Mouse (Mus musculus) right cerebral cortex, postnatal 25 days (tissue): Measurements from ENCODE around the gene Irf4.

Source experiments
- DNase-seq: peaks from one replicate; pipeline ENCODE4 v3.0.0; 2022

Gene Irf4

DNA sequence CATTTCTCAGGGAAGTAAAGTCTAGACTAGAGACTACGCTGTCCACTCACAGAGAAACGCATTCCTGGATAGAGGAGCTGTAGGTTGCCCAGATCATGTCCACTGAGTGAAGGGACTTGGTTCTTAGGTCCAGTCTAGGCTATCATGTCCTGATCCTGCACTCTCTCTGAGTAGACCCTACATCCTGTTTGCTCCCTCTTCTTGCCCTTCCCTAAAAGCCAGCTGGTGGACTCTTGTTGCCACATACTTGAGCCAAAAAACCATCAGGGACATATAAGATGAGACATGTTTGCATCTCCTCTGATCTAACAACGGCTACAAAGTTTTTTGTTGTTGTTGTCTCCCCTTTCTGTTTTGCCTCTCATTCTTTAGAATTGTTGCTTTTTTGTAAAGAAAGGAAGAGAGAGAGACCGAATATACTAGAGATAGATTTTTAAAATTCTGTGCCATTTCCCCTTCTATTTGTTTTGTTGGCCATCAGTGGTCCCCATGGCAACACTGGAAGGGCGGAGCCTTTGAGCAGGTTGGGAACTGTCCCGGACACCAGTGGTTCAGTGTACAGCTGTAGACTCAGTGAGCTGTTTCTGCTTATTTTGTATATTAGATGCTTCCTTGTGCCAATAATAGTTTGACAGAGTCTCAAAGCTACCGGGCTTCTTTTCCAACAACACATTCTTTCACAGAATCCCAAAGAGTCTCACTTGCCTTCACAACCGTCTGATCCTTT lies 15.2 kb downstream of the Irf4 start:
- DNase-seq, result no peak

GRCm38 (mm10) chr13:30765906-30766305 lies 16.9 kb downstream of the Irf4 start:
- no peak for DNase-seq

- no peak for DNase-seq
These were observed 17.8 kb downstream of the Irf4 start for GRCm38 (mm10) chr13:30766636-30767476.

- no peak for DNase-seq
These were observed 18.6 kb downstream of the Irf4 start for GRCm38 (mm10) chr13:30767477-30768127.

DNA sequence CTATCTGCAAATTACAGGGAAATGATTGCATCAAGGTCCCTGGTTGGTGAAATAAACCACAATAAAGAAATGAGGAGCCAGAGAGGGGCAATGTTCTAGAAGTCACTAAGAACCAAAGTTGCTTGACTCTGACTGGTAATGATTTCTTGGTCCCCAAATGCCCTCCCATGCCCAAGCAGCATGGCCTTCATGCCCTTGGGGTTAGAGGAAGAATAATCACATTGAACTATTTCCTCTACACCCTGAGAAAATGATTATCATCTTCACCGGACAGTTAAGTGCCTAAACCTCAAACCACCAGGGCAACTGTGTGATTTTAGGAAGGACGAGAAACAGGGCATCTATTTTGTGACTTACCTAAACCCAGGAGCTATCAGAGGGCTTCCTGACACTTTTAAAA lies 27.0 kb downstream of the Irf4 start:
- no peak for DNase-seq

DNA sequence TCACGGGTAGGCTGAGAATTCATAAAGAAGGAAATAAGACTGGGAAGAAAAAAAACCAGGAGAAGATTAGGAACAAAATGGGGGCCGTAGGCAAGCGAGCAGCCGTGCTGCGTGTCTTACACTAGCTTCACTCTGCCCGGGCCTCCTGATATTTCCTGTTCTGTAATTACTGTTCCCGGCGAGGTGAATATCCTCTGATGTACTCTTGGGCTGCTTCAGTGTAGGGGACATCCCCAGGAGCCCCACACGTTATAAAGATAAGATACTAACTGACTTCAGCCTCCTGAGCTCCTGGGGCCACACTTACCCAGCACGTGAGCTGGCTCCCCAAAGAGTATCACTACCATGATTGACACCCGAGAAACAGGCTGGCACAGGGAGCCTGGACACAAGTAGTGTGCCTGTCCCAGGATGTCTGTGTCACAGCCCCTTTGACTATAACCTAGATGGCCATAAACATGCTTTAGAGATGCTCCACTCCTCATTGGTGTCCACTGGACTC lies 28.7 kb downstream of the Irf4 start:
- no peak for DNase-seq

DNA sequence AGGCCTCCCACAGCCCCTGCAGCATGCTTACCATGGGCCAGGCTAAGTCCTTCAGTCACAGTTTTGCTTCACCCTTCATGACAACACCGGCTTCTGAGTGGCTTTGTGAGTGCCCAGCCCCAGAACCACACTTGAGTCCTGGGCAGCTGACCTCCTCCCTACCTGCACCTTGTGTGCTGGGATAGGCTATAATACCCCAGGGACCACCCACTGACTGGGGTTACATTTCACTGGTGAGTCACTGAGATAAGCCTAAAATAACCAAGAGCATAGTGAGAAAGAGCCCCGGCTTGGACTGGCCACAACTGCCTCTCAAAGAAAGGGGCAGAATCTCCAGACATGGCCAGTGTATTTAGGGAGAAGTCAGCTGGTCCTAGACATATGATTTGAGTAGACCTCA lies 32.9 kb downstream of the Irf4 start:
- DNase-seq, result no peak

GRCm38 (mm10) chr13:30782419-30782818 lies 33.4 kb downstream of the Irf4 start:
- no peak for DNase-seq

DNA sequence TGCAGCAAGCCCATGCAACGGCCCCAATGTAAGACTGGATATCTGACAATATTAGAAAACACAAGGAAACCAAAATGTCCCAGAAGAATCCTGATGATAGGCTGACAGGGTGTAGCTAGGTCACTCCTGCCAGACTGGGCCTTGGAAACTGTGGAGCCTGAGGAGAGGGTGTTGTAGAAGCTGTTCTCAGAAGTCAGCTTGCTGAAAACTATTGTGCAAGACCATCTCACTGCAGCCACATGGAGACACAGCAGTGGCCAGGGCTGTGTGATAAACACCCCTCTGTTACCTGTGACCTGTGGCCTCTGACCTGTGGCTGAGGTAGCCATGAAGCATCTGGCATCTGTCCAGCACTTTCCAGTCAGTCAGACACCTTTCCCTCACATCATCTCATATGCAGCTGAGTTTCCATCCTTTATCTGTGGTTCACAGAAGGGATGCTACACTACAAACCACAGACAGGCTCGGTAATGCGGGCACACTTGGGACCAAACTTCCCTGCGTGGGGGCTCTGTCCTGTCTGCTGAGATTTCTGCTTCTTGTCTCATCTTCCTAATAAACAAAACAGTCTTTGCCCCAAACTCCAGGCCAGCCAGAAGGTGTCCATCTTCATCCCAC lies 36.5 kb downstream of the Irf4 start:
- no peak for DNase-seq

GRCm38 (mm10) chr13:30786235-30787035 lies 37.4 kb downstream of the Irf4 start:
- DNase-seq, result peak; percentile 86

GRCm38 (mm10) chr13:30787036-30787320 lies 38.0 kb downstream of the Irf4 start:
- DNase-seq, result no peak

DNA sequence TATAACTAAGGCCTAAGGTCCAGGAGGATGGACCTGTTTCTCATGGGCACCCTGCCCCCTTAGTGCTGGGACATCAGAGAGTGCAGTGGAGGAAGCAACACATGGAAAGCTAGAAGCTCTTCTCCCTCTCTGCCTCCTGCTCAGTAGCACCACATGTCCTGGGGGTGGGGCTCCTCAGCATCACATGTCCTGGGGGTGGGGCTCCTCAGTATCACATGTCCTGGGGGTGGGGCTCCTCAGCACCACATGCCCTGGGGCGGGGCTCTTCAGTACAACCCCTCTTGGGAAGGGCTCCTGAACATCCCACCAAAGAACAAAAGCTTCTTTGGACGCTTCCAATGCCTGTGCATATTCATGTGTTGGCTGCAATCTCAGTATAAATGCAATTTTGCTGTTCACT lies 38.5 kb downstream of the Irf4 start:
- no peak for DNase-seq

DNA sequence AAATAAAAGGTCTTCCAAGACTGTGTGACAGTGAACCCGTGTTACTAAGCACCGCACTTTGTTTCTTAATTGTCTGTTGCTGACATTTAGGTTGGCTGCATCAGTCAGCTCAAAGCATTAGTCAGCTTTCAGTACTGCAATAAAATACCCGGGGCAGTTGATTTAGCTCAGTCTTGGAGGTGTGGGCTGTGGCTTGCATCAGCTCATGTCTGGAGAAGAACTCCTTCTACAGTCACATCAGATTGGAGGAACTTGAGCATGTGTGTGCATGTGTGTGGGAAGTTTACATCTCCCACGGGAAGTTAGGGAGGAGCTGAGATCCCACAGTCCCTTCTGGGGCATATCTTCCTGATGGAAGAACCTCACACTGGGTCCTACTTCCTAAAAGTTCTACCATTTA lies 38.9 kb downstream of the Irf4 start:
- no peak for DNase-seq

GRCm38 (mm10) chr13:30788421-30788820 lies 39.4 kb downstream of the Irf4 start:
- no peak for DNase-seq

DNA sequence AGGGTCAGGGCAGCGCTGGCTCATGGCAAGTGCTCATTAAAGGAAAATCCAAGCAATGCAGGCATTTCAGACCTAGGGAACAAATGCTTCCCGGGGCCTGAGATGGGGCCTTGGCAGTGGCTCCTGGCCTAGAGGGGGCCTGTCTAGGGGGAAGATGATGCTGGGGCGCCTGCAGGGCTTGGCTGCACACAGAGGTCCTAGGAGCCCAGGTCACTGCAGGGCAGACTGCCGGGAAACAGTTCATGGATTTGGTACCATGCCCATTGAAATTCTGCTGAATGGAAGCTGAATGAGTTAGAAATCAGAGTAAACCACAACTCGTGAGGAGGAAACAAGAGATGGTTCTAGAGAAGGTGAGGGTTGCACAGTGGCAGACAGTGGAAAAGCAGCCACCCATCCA lies 41.0 kb downstream of the Irf4 start:
- no peak for DNase-seq

DNA sequence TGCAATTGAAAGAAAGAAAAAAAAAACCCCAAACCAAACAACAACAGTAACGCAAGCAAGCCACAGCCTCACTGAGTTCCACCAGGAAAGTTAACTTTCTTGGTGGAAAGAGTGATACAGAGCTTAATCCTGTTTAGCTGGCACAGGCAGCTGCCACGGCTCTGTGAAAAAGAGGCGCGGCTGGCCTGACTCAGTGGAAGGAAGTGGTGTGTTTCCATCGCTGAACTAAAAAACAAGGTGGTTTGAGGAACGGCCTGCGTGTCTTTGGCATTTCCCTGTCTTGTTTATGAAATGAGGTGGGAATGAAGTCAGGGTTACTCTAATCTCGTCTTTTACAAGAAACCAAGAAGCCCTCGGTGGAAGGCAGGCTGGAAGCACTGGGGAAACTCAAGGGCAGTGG lies 43.3 kb downstream of the Irf4 start:
- no peak for DNase-seq

DNA sequence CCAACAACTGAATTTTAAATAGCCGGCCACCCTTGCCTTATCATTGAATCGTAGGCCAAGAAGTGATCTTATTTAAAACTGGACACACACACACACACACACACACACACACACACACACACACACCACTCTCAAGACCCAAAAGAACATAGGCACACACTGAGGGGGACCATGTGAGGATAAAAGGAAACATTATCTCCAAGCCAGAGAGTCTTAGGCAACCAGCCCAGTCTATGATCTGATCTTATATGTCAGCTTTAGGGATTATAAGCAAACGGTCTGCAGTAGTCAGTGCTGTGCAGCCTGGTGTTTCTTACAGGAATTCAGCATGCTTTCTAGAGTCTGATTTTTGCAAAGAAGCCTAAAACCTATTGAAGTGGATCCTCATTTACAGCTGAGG lies 43.7 kb downstream of the Irf4 start:
- no peak for DNase-seq

GRCm38 (mm10) chr13:30793196-30793595 lies 44.2 kb downstream of the Irf4 start:
- no peak for DNase-seq

- no peak for DNase-seq
These were observed 44.6 kb downstream of the Irf4 start for GRCm38 (mm10) chr13:30793616-30794015.

- DNase-seq, result no peak
These were observed 46.9 kb downstream of the Irf4 start for GRCm38 (mm10) chr13:30795960-30796359.

DNA sequence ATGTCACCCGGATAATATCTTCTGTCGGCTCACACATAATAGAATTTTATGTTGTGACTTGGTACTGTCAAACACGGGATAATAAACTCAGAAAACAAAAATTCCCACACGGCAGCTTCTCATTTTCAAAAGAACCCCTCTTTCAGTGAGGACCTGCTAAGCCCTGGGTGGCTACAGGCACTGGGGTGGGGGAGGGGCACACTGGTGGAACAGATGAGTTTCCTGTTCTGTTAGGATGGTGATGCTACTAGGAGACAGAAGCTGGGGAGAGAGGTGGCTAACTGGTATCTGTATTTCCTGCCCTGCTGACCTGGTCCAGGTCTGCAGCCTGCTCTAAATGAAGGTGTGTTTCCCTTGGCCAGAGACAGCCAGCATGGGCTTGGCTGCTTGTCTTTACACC lies 52.9 kb downstream of the Irf4 start:
- no peak for DNase-seq

DNA sequence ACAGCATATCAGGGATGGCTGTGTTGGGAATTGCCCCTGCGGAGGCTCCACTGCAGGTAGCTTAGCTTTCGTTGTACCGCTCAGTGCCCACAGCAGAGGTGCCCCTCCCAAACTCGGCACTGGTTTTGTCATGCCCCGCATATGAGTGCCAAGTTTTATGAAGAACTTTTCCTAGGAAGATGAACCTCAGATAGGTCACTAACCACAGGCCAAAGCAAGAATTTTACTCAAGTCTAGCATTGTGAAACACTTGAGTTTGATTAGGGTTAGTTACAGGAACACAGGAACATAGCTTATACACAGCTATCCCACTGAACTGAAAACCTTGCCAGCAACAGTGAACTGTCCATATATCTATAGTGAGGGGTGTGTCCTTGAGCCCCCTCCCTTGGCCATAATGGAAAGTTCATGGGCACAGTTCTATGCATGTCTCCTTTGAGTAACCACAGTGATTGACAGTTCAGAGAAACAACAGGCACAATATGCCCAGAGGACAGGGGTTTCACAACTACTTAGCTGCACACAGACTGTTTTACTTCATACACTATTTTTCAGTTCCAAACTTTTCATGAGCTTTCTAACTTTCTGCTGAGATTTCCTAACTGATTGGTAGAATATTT lies 53.4 kb downstream of the Irf4 start:
- DNase-seq, result no peak
